Comparison of ENCODE assay signal across 17 mouse cellular contexts in the genomic region with DNA sequence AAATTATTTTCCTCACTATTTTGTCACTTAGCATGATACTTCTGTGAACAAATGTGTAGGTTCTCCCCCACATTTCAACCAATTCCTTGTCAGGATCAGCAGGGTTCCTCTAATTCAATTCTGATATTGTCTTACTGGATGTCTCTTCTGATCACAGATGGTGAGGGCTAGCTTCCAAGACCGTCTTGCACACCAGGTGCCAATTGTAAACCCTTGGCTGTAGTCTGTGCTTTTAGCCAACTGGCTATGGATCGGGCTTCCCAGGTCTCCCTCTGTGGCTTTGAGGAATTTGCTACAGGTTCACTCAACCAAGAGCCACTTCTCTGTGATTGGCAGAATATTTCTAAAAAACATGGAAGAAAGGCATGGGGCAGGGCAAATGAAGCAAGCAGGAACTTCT.
DNase-seq lines count a peak whose midpoint lies in the region; ATAC-seq lines count a peak whose summit lies in the region.
"Had no signal": no experiment of that assay in that cellular context is flagged by ENCODE, and none has a peak within 500 bp of the region (broad histone marks: within the 10 kb centered on the region; RNA-seq: fewer than 3 reads in every experiment).

No protein-coding gene starts in this region.

- no peak overlapping the region for H3K9ac ChIP-seq in forebrain, embryonic 13.5 days
- H3K9ac ChIP-seq in forebrain, embryonic 16.5 days (replicated peaks; ENCODE audit: low read depth, low read length), result no peak overlapping the region
- H3K9ac ChIP-seq: midbrain, embryonic 13.5 days; neural tube, embryonic 15.5 days; stomach, embryonic 15.5 days had no signal

- no peaks in the 10 kb centered on the region for H3K4me1 ChIP-seq in forebrain, embryonic 13.5 days
- peaks cover 3% of the 10 kb centered on the region for H3K4me1 ChIP-seq in forebrain, embryonic 10.5 days
- H3K4me1 ChIP-seq in forebrain, embryonic 16.5 days (replicated peaks; ENCODE audit: control insufficient read depth, insufficient read depth, low read length), result no peaks in the 10 kb centered on the region
- H3K4me1 ChIP-seq: neural tube, embryonic 15.5 days; stomach, embryonic 15.5 days had no signal

- H3K9me3 ChIP-seq in forebrain, embryonic 13.5 days (replicated peaks), result no peaks in the 10 kb centered on the region
- H3K9me3 ChIP-seq in forebrain, embryonic 10.5 days, result no peaks in the 10 kb centered on the region
- no peaks in the 10 kb centered on the region for H3K9me3 ChIP-seq in forebrain, embryonic 16.5 days (ENCODE audit: control insufficient read depth, low read length)
- H3K9me3 ChIP-seq: midbrain, embryonic 13.5 days; neural tube, embryonic 15.5 days; stomach, embryonic 15.5 days had no signal

- no peak overlapping the region for H3K4me3 ChIP-seq in forebrain, embryonic 13.5 days
- H3K4me3 ChIP-seq in forebrain, embryonic 10.5 days, result no peak overlapping the region
- H3K4me3 ChIP-seq in forebrain, embryonic 16.5 days (replicated peaks; ENCODE audit: low read length), result no peak overlapping the region
- H3K4me3 ChIP-seq: midbrain, embryonic 13.5 days; neural tube, embryonic 15.5 days; stomach, embryonic 15.5 days had no signal

- peak; percentile 75 for ATAC-seq in forebrain, embryonic 13.5 days
- peak; percentile 91 for ATAC-seq in forebrain, embryonic 16.5 days
- ATAC-seq in erythroid progenitor cell, adult 5-6 weeks (replicated peaks; ENCODE audit: low FRiP score, poor library complexity, severe bottlenecking), result no peak
- ATAC-seq: midbrain, embryonic 13.5 days had no signal

- intact Hi-C loops in left cerebral cortex, postnatal 4 days (cut with DNase I), result no loop called here

- 40% methylated on average over 2 of the region's 2 CpGs for WGBS in forebrain, embryonic 13.5 days
- 80% methylated on average over 2 of the region's 2 CpGs for WGBS in forebrain, embryonic 10.5 days
- 35% methylated on average over 2 of the region's 2 CpGs for WGBS in forebrain, embryonic 16.5 days

- H3K36me3 ChIP-seq in forebrain, embryonic 13.5 days (ENCODE audit: poor library complexity, severe bottlenecking), result no peaks in the 10 kb centered on the region
- no peaks in the 10 kb centered on the region for H3K36me3 ChIP-seq in forebrain, embryonic 10.5 days (replicated peaks)
- H3K36me3 ChIP-seq in forebrain, embryonic 16.5 days (ENCODE audit: control insufficient read depth, insufficient read depth), result no peaks in the 10 kb centered on the region
- H3K36me3 ChIP-seq: midbrain, embryonic 13.5 days; neural tube, embryonic 15.5 days; stomach, embryonic 15.5 days had no signal

- H3K27ac ChIP-seq in forebrain, embryonic 13.5 days, result no peak overlapping the region
- H3K27ac ChIP-seq in forebrain, embryonic 10.5 days, result no peak overlapping the region
- H3K27ac ChIP-seq in forebrain, embryonic 16.5 days (ENCODE audit: low read length), result no peak overlapping the region; the same call in 1 of the 2 replicates
- H3K27ac ChIP-seq: midbrain, embryonic 13.5 days; neural tube, embryonic 15.5 days; stomach, embryonic 15.5 days had no signal

- no peaks in the 10 kb centered on the region for H3K27me3 ChIP-seq in forebrain, embryonic 13.5 days
- peaks cover 10% of the 10 kb centered on the region; the same call in 1 of the 2 replicates for H3K27me3 ChIP-seq in forebrain, embryonic 10.5 days (ENCODE audit: poor library complexity, severe bottlenecking)
- no peaks in the 10 kb centered on the region for H3K27me3 ChIP-seq in forebrain, embryonic 16.5 days (replicated peaks; ENCODE audit: control insufficient read depth, insufficient read depth, low read length)
- H3K27me3 ChIP-seq: midbrain, embryonic 13.5 days; neural tube, embryonic 15.5 days; stomach, embryonic 15.5 days had no signal

- DNase-seq in forebrain, embryonic 10.5 days (ENCODE audit: extremely low spot score, low spot score), result no peak
- peak; percentile 82 for DNase-seq in left cerebral cortex, postnatal 4 days
- DNase-seq in left cerebral cortex, adult 11 months (ENCODE audit: low spot score), result no peak
- DNase-seq in cerebellum, adult 8-10 months, result peak; percentile 19
- no peak for DNase-seq in adrenal gland, adult 8-10 months
- DNase-seq: adrenal gland, postnatal 36 days; embryo, embryonic 11 days; liver; lung, postnatal 10 days; thymus, adult 18-20 months; thymus, postnatal 4 days had no signal

- H3K4me2 ChIP-seq in forebrain, embryonic 13.5 days, result no peak overlapping the region
- H3K4me2 ChIP-seq in forebrain, embryonic 16.5 days (ENCODE audit: low read length), result no peak overlapping the region
- H3K4me2 ChIP-seq: midbrain, embryonic 13.5 days; neural tube, embryonic 15.5 days; stomach, embryonic 15.5 days had no signal

Comparison
In these comparisons a context has a peak if more than half of its experiments do, and no peak if none do; other contexts are left out.
1. DNase-seq: peak in left cerebral cortex, postnatal 4 days (single experiment) and cerebellum, adult 8-10 months (single experiment); none in forebrain, embryonic 10.5 days (single experiment), left cerebral cortex, adult 11 months (single experiment) and adrenal gland, adult 8-10 months (single experiment).